Mouse (Mus musculus) small intestine, adult 2 months (tissue): Measurements from ENCODE around the gene Ppard.

Source experiments
- CTCF ChIP-seq: fragments of 200-500 bp; IDR thresholded peaks from 2 replicates; pipeline ENCODE4 v1.5.1; 2012; ENCODE audit warnings: low read depth, mild to moderate bottlenecking, control low read depth, inconsistent platforms, low read length, moderate library complexity, mixed read lengths; ENCODE audit not compliant: insufficient replicate concordance, insufficient read length; ENCODE audit errors: extremely low read depth
- POLR2A ChIP-seq: fragments of 200-500 bp; IDR thresholded peaks from 2 replicates; pipeline ENCODE4 v1.6.1; 2012; ENCODE audit warnings: low read depth, mild to moderate bottlenecking, control low read depth, inconsistent platforms, low read length, moderate library complexity

DNA sequence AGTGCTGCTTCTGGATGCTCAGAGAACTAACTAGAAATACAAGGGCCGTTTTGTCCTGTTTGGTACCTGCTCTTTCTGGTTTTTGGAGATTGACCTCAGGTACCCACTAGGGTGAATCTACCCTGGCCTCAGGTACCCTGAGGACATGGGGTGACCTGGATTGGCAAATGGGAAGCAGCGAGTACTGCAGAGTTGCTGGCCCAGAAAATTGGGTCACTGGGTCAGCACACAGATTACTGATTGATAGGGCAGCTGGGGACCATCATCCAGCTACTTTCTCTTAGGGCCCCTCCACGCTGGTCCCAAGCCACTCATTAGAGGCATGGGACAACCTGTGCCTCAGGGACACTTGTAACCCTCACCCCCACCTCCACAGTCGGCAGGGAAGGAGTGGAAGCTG lies 46.7 kb downstream of the Ppard start:
- no peak for TF ChIP-seq CTCF
- TF ChIP-seq POLR2A, result no peak
